Mouse (Mus musculus) liver, embryonic 13.5 days (tissue): ENCODE measurements around the gene F2rl1. TPM values are rescaled to one million over a fixed set of nuclear protein-coding genes. Genes with fewer than 3 reads are reported as not detected.

ENCODE experiments used
- ATAC-seq: fragments of 200-750 bp; cut with Nextera tagmentation; 2 replicates; pipeline ENCODE4 v1.8.0; 2017; ENCODE audit warnings: low read depth, mild to moderate bottlenecking, moderate number of reproducible peaks, moderate library complexity
- DNase-seq: peaks from one replicate; pipeline ENCODE4 v3.0.0; 2022
- H3K27ac ChIP-seq: fragments of 300-500 bp; sonication (generic); 2 replicates; pipeline ENCODE4 v1.5.1; 2015; ENCODE audit warnings: moderate library complexity, mild to moderate bottlenecking, inconsistent platforms
- H3K27me3 ChIP-seq: fragments of 300-500 bp; sonication (generic); 2 replicates; pipeline ENCODE4 v1.6.1; 2015; ENCODE audit warnings: mild to moderate bottlenecking, inconsistent platforms
- H3K36me3 ChIP-seq: fragments of 300-500 bp; sonication (generic); 2 replicates; pipeline ENCODE4 v1.6.1; 2015; ENCODE audit warnings: mild to moderate bottlenecking, inconsistent platforms
- H3K4me1 ChIP-seq: fragments of 300-500 bp; sonication (generic); replicated peaks from 2 replicates; pipeline ENCODE4 v1.6.1; 2015; ENCODE audit warnings: inconsistent platforms
- H3K4me2 ChIP-seq: fragments of 300-500 bp; sonication (generic); 2 replicates; pipeline ENCODE4 v1.6.1; 2015; ENCODE audit warnings: inconsistent platforms, mild to moderate bottlenecking, moderate library complexity
- H3K4me3 ChIP-seq: fragments of 300-500 bp; sonication (generic); replicated peaks from 2 replicates; pipeline ENCODE4 v1.5.1; 2015; ENCODE audit warnings: mild to moderate bottlenecking, inconsistent platforms
- H3K9ac ChIP-seq: fragments of 300-500 bp; sonication (generic); 2 replicates; pipeline ENCODE4 v1.6.1; 2015; ENCODE audit warnings: mild to moderate bottlenecking, inconsistent platforms
- H3K9me3 ChIP-seq: fragments of 300-500 bp; sonication (generic); replicated peaks from 2 replicates; pipeline ENCODE4 v1.6.1; 2016; ENCODE audit warnings: inconsistent platforms
- WGBS: fragments of 180-500 bp; shearing (Covaris S2); methylation state at CpG from one replicate; pipeline ENCODE4 v1.1.7; 2015; ENCODE audit not compliant: insufficient replicate concordance; 5-methylcytosine and 5-hydroxymethylcytosine counted together
- polyA plus RNA-seq: library from polyadenylated mRNA; unstranded; fragments of >200 nt; fragmentation: Nextera tagmentation; extraction: Ambion mirVana; gene quantifications from 2 replicates; pipeline ENCODE4 v1.2.1, GENCODE M21; 2015

Gene F2rl1
- polyA plus RNA-seq, 1 experiment from 2014 or later = 0.22 TPM

DNA sequence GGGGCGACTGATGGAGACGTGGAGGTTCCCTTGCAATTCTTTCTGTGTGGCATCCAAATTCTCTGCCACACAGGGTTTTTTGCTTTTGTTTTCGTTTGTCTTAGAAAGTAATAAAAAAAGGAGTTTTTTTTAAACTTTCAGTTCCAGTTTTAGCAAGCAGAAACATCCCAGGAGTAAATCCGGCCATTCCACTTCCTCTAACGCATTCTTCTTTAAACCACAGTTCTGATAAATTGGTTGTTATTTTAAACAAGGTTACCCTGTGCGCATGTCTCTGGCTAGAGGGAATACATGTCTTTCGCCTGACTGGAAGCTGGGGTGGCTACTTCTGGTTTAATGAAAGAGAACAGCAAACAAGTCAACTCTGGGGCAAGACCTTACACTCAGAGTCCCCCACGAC is 30.2 kb downstream of the F2rl1 start:
- H3K27ac ChIP-seq = no peak overlapping the region
- WGBS = 48% methylated on average over 8 of the region's 8 CpGs
- no peaks in the 10 kb centered on the region for H3K27me3 ChIP-seq
- H3K4me1 ChIP-seq = no peaks in the 10 kb centered on the region
- H3K4me3 ChIP-seq = no peak overlapping the region
- H3K4me2 ChIP-seq = no peak overlapping the region
- ATAC-seq (no peak), DNase-seq (no peak)
- no peaks in the 10 kb centered on the region for H3K36me3 ChIP-seq
- no peak overlapping the region for H3K9ac ChIP-seq
- no peaks in the 10 kb centered on the region for H3K9me3 ChIP-seq

DNA sequence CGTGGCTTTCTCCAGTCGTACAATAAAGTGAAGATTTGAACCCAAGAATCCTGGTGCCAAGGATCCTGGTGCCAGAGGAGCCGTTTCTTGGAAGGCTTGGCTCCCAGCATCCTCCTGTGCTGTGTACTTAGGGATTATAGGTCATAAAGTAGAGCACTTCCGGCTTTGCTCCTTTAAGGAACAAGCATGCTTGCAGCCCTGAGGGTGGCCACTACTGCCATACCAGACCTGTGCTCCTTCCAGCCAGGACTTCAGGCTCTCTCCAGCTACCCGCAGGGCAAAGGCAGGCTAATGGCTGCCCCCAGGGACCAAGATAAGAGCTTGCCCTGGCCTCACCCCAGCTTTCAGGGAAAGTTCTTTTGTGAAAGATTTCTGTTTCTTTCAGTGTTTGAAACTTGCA is 31.7 kb downstream of the F2rl1 start:
- ATAC-seq = no peak
- 54% methylated on average over 5 of the region's 5 CpGs for WGBS
- H3K27me3 ChIP-seq = no peaks in the 10 kb centered on the region
- H3K4me2 ChIP-seq = no peak overlapping the region
- no peaks in the 10 kb centered on the region for H3K9me3 ChIP-seq
- no peak overlapping the region for H3K9ac ChIP-seq
- H3K4me3 ChIP-seq = no peak overlapping the region
- H3K4me1 ChIP-seq = no peaks in the 10 kb centered on the region
- H3K27ac ChIP-seq = no peak overlapping the region
- no peak for DNase-seq
- no peaks in the 10 kb centered on the region for H3K36me3 ChIP-seq

- Histone ChIP-seq H3K4me2 (no peak overlapping the region), H3K9ac (no peak overlapping the region), H3K4me3 (no peak overlapping the region), H3K27me3 (0 out of 2 replicates have a peak, but pooled peaks cover 8% of the 10 kb centered on the region), H3K36me3 (no peaks in the 10 kb centered on the region), H3K27ac (no peak overlapping the region), H3K4me1 (no peaks in the 10 kb centered on the region), H3K9me3 (no peaks in the 10 kb centered on the region)
- no peak for ATAC-seq
- WGBS = 61% methylated on average over 11 of the region's 11 CpGs
- no peak for DNase-seq
Observed at GRCm38 (mm10) chr13:95491327-95491726, 33.7 kb downstream of the F2rl1 start.

GRCm38 (mm10) chr13:95484664-95485063 is 40.4 kb downstream of the F2rl1 start:
- no peak for DNase-seq
- H3K4me3 ChIP-seq = no peak overlapping the region
- peaks cover 29% of the 10 kb centered on the region for H3K27me3 ChIP-seq
- H3K4me2 ChIP-seq = no peak overlapping the region
- no peak overlapping the region for H3K27ac ChIP-seq
- no peak overlapping the region for H3K9ac ChIP-seq
- no peaks in the 10 kb centered on the region for H3K4me1 ChIP-seq
- no peaks in the 10 kb centered on the region for H3K9me3 ChIP-seq
- ATAC-seq = no peak
- H3K36me3 ChIP-seq = no peaks in the 10 kb centered on the region
- WGBS = 48% methylated on average over 5 of the region's 5 CpGs

- no peak for ATAC-seq
Observed at GRCm38 (mm10) chr13:95481428-95481827, 43.6 kb downstream of the F2rl1 start.

GRCm38 (mm10) chr13:95478671-95479413 is 46.2 kb downstream of the F2rl1 start, which contains the start of gene S100z:
Gene S100z, minus strand, starts transcription at chr13:95478721.
- 78% methylated on average over 21 of the region's 21 CpGs for WGBS
- ATAC-seq (no peak), DNase-seq (no peak)
- Histone ChIP-seq H3K36me3 (no peaks in the 10 kb centered on the region), H3K4me1 (peaks cover 27% of the 10 kb centered on the region), H3K4me2 (no peak within 1 kb of the TSS), H3K9ac (no peak within 1 kb of the TSS), H3K9me3 (no peaks in the 10 kb centered on the region), H3K27me3 (peaks cover 33% of the 10 kb centered on the region), H3K4me3 (no peak within 1 kb of the TSS), H3K27ac (no peak within 1 kb of the TSS)

More at GRCm38 (mm10) chr13:95481428-95481827, 43.6 kb downstream of the F2rl1 start:
- H3K27ac ChIP-seq = no peak overlapping the region
- 10% methylated on average over 4 of the region's 4 CpGs for WGBS
- H3K4me3 ChIP-seq = no peak overlapping the region
- H3K4me1 ChIP-seq = peaks cover 3% of the 10 kb centered on the region; the same call in 1 of the 2 replicates
- no peak overlapping the region for H3K4me2 ChIP-seq
- no peak overlapping the region for H3K9ac ChIP-seq
- H3K36me3 ChIP-seq = no peaks in the 10 kb centered on the region
- no peak for DNase-seq
- no peaks in the 10 kb centered on the region for H3K9me3 ChIP-seq
- H3K27me3 ChIP-seq = peaks cover 30% of the 10 kb centered on the region

DNA sequence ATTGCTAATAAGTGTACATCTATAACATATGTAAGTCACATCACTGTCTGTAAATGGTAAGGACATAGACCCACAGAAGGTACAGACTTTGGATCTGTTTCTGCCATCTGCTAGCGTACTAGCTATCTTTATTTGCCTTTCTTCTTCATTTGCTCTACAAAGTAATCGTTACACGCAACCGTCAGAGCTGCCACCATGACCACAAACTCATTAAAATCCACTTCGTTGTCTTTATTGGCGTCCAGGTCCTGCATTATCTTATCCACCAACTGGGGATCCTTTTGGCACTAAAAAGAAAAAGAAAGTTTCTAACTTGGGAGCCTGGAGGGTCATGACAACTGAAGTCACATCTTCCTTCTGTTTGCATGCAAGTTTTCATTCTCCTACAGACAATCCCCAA is 47.9 kb downstream of the F2rl1 start:
- no peak overlapping the region for H3K4me2 ChIP-seq
- no peaks in the 10 kb centered on the region for H3K36me3 ChIP-seq
- no peak for ATAC-seq
- peaks cover 23% of the 10 kb centered on the region for H3K27me3 ChIP-seq
- H3K9ac ChIP-seq = no peak overlapping the region
- 48% methylated on average over 6 of the region's 6 CpGs for WGBS
- no peaks in the 10 kb centered on the region for H3K9me3 ChIP-seq
- no peak overlapping the region for H3K27ac ChIP-seq
- H3K4me3 ChIP-seq = no peak overlapping the region
- DNase-seq = no peak
- peaks cover 32% of the 10 kb centered on the region for H3K4me1 ChIP-seq

DNA sequence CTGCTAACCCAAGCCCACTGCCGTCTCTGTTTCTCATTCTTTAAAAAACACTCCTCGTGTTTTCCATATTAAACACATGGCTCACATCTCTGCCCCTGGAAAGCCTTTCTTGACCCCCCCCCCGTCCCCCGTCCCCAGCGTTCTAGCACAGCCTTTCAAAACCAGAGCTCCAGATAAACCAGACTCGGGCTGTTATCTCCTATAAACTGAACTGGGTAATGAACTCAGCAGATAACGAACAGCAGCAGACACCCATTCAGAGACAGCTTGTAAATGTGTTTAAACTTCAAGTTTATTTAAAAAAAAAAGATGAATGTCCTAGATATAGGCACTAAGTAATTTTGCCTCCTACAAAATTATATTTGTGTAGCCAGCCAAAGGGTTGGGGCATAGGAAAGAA is 49.9 kb downstream of the F2rl1 start:
- Histone ChIP-seq H3K9ac (no peak overlapping the region), H3K36me3 (no peaks in the 10 kb centered on the region), H3K27ac (no peak overlapping the region; the same call in 1 of the 2 replicates), H3K9me3 (no peaks in the 10 kb centered on the region), H3K4me2 (peak overlapping the region; percentile 29), H3K27me3 (peaks cover 17% of the 10 kb centered on the region), H3K4me3 (no peak overlapping the region), H3K4me1 (peaks cover 32% of the 10 kb centered on the region)
- peak; percentile 73 for ATAC-seq
- DNase-seq = no peak
- WGBS = 22% methylated on average over 7 of the region's 7 CpGs

DNA sequence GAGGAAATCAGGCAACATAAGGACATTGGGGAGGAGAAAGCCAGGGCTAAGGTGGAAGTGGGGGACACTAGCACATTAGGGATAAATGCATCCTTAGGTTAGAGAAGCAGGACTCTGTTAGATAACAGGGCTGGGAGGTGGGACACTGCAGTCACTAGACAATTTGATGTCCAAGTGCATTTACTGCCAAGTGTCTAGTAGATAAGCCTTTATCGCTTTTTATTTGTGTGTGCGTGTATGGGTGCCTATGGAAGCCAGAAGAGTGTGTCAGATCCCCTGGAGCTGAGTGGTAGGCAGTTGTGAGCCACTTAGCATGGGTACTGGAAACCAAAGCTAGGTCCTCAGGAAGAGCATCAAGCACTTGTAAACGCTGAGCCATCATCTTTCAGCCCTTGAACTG is 50.7 kb downstream of the F2rl1 start:
- ATAC-seq (peak; percentile 89), DNase-seq (no peak)
- WGBS = 27% methylated on average over 3 of the region's 3 CpGs
- no peak overlapping the region for H3K9ac ChIP-seq
- peak overlapping the region; percentile 29 for H3K4me2 ChIP-seq
- no peak overlapping the region for H3K4me3 ChIP-seq
- H3K27me3 ChIP-seq = peaks cover 9% of the 10 kb centered on the region; the same call in 1 of the 2 replicates
- no peaks in the 10 kb centered on the region for H3K9me3 ChIP-seq
- H3K4me1 ChIP-seq = peaks cover 32% of the 10 kb centered on the region
- no peaks in the 10 kb centered on the region for H3K36me3 ChIP-seq
- peak overlapping the region; percentile 45; the same call in 1 of the 2 replicates for H3K27ac ChIP-seq

GRCm38 (mm10) chr13:95470970-95471369 is 54.1 kb downstream of the F2rl1 start:
- no peak overlapping the region for H3K4me2 ChIP-seq
- no peaks in the 10 kb centered on the region for H3K36me3 ChIP-seq
- H3K27ac ChIP-seq = no peak overlapping the region
- 54% methylated on average over 2 of the region's 2 CpGs for WGBS
- no peak overlapping the region for H3K9ac ChIP-seq
- ATAC-seq = no peak
- 0 out of 2 replicates have a peak, but pooled peaks cover 2% of the 10 kb centered on the region for H3K27me3 ChIP-seq
- peaks cover 26% of the 10 kb centered on the region for H3K4me1 ChIP-seq
- H3K4me3 ChIP-seq = no peak overlapping the region
- H3K9me3 ChIP-seq = no peaks in the 10 kb centered on the region
- DNase-seq = no peak
